Mouse (Mus musculus): ENCODE results near the gene Itga2.

Gene Itga2

DNA sequence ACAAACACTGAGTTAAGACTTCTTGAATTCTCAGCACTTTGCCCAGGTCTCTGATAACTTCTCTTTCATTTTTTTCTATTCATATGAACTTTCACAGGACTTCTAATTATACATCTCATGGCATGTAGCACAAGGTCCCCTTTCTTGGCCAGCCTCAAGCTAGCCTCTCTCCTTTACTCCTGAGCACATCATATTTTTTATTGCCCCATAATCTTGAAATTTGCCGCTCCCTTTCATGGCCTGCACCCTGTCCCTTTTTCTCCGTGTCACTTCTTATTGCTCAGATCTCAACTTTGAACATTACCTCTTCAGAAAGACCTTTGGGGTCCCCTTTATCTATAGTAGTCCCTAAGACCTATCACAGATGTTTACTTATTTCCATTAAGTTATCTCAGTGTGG, 109.0 kb downstream of the Itga2 start:
- no peak for DNase-seq (ENCODE audit: low spot score in 2 of 2)

DNA sequence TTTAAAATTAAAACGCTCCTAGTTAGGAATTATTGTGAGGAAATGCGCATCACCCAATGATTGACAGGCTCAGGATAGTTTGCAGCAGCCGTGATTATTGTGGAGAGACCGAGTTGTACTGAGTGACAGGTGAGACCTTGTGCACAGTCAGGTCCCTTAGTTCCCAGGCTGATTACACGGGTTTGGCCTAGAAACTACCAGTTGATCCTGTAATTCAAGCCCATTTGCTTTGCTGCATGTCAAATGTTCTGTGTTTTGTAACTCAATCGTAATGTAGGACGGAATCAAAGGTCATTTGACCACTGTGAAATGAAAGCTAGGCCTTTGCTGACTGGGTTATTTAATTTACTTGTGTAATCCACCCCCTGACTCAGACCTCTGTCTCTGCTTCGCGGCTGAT, 113.4 kb downstream of the Itga2 start:
- DNase-seq (ENCODE audit: low spot score in 2 of 2), result no peak

DNA sequence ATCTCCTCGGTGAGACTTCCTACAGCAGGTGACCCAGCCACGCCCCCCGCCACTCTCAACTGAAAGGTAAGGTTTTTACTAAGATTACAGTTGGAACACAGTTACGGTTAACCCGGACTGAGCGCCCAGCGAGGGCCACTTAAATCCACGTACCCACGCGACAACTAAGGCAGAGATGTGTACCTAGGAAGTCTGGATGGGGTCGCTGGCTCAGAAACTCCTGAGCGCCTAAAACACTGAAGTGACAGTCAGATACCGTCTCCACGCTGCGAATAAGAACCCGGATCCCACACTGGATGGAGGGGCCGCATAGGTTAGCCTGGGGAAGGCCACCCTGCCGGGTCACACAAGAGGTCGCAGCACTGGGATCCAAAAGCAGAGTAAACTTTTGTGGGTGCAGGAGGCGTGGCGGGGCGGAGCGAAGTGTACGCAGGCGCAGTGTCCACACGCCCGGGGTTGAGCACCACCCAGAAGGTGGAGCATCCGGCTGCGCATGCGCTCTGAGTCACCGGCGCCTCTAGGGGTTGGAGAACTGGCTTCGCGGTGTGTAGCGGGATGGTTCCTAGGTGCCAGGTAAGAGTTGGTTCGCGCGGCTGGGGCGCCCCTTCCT, 114.0 kb downstream of the Itga2 start, which contains the start of gene Mocs2:
TSS of gene Mocs2 (plus strand) at position 486 of the 610 bp plus-strand sequence.
- DNase-seq (ENCODE audit: low spot score in 2 of 2), result peak; percentile 89 to 91

DNA sequence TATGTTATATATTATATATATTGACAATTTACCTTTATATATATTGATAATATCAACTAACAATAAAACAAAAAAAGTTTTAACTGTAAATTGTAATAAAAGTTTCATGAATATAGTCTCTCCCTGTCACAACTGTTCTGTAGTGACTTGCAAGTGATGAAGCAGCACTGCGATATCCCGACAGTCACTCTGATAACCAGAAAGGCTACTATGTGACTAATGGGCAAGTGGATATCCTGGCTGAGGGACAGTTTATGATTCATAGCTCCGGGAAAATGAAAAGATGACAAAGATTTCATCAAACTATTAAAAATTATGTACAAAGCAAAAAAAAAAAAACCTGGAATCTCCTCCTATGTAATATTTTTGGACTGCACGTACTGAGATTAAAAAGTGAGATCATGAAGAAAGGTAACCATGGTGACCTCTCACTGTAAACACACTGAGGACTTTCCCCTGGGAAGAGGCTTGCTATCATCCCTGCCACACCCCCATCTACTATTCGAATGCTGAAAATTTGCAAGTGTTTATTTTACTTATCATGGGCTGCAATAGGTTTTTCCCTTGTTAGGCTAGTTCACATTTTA, 122.2 kb downstream of the Itga2 start:
- no peak for DNase-seq (ENCODE audit: low spot score in 2 of 2)

DNA sequence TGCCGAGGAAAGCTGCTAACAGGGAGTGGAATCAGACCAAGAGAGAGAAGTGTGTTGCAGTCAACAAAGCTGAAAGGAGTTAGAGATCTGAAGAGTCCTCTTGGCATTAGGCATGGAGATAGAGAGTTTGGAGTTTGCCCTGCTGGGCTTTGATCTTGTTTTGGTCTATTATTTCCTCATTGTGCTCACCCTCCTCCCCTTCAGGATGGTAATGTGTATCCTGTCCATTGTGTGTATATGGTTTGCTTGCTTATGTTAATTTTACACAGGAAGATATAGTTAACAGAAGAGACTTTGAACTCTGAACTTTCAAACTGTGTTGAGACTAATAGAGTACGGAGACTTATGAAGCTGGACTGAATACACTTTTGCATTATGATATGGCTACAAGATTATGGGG, 128.9 kb downstream of the Itga2 start:
- DNase-seq (ENCODE audit: low spot score in 2 of 2), result no peak

DNA sequence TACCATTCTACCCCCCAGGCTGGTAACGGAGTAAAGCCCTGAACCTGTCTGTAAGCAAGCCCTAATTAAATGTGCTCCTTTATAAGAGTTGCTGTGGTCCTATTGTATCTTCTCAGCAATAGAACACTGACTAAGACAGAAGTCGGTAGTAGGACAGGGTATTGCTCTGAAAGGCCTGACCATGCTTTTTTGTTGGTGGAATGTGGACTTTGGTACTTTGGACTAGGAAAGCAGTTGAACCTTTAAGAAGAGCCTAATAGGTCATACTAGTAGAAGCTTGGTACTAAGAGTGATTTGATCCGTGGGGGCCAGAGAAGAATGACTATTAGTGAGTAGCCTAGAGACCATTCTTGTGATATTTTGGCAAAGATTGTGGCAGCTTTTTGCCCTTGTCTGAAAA, 130.0 kb downstream of the Itga2 start:
- no peak for DNase-seq (ENCODE audit: low spot score in 2 of 2)

DNA sequence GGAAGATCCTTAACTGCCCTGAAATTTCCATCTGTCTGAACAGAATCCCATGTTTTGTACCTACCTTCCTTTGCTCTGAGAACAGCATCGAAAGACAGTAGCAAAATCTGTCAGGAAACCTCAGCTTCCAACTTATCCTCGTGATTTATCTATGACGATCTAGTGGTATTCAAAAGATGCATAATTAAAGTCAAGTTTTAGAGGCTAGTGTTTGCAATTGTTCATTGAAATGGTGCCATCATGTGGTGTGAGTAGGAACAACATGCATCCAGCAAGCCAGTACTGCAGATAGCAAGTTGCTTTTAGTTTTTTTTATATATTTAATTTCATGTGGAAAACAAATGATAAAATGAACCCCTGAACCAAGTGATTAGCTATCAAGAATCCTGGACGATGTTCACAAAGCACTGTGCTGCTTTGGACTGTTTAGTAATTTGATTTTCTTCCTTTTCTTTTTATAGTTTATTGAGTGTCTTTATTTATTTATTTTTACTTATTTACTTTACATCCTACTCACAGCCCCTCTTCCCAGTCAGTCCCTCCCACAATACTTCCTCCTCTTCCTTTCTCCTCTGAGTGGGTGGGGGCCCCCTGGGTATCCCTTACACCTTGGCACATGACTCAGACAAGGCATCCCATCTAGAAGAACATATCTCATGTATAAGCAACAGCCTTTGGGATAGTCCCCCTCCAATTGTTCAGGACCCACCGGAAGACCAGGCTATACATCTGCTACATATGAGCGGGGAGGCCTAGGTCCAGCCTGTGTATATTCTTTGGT, 138.5 kb downstream of the Itga2 start:
- peak; percentile 83 to 85 for DNase-seq (ENCODE audit: low spot score in 2 of 2)

DNA sequence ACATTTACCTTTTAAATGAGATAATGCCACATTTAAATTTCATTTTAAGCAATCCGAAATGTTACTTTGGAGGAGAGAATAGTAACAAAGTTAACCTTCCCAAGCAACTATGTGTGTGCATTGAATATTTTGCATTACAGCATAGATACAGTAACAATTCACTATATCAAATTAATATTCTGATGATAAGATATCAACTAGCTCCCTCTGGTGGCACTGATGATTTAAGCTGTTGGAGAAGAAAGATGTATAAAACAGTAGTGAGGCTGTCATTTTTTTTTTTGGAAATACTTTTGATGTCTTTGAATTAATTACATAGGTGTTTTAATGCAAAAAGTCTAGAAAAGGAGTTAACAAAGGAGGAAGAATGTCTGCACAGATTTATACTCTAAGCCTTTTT, 140.4 kb downstream of the Itga2 start:
- peak; percentile 13 to 45 for DNase-seq (ENCODE audit: low spot score in 2 of 2)
